In genomic region chr4:130107065-130107443, GRCm38 (mm10) we compare ENCODE assay signal across 7 mouse cellular contexts. TPM values are rescaled to one million over a fixed set of nuclear protein-coding genes. Genes with fewer than 3 reads are reported as not detected.
DNase-seq lines count a peak whose midpoint lies in the region; ATAC-seq lines count a peak whose summit lies in the region.

No protein-coding gene starts in this region.

- WGBS in limb, embryonic 15.5 days: 11% methylated on average over 14 of the region's 14 CpGs
- 11% methylated on average over 14 of the region's 14 CpGs for WGBS in stomach, embryonic 15.5 days

- H3K27me3 ChIP-seq in limb, embryonic 15.5 days: no peaks in the 10 kb centered on the region
- no peaks in the 10 kb centered on the region for H3K27me3 ChIP-seq in stomach, embryonic 15.5 days (replicated peaks)

- peak overlapping the region; percentile 41 for H3K4me2 ChIP-seq in limb, embryonic 15.5 days
- peak overlapping the region; percentile 58 for H3K4me2 ChIP-seq in stomach, embryonic 15.5 days

- no peaks in the 10 kb centered on the region for H3K36me3 ChIP-seq in limb, embryonic 15.5 days
- H3K36me3 ChIP-seq in stomach, embryonic 15.5 days: no peaks in the 10 kb centered on the region

- peaks cover 26% of the 10 kb centered on the region for H3K4me1 ChIP-seq in limb, embryonic 15.5 days
- H3K4me1 ChIP-seq in stomach, embryonic 15.5 days: peaks cover 26% of the 10 kb centered on the region

- DNase-seq in right cerebral cortex, postnatal 14 days: peak; percentile 42
- DNase-seq in right cerebral cortex, adult 18-20 months: no peak
- DNase-seq in B cell, adult 2 months: no peak
- DNase-seq in gastrocnemius, postnatal 10 days: no peak

- peak; percentile 53 for ATAC-seq in erythroid progenitor cell, adult 5-6 weeks (replicated peaks; ENCODE audit: low FRiP score, poor library complexity, severe bottlenecking)
- ATAC-seq in limb, embryonic 15.5 days (ENCODE audit: insufficient number of reproducible peaks, low FRiP score, low TSS enrichment, low read depth): no peak; the same call in 1 of the 2 replicates
- no peak for ATAC-seq in stomach, embryonic 15.5 days (ENCODE audit: insufficient read depth, low FRiP score, low read depth)

- peak overlapping the region; percentile 75 for H3K4me3 ChIP-seq in limb, embryonic 15.5 days
- H3K4me3 ChIP-seq in stomach, embryonic 15.5 days (replicated peaks): peak overlapping the region; percentile 80

- H3K9me3 ChIP-seq in limb, embryonic 15.5 days: no peaks in the 10 kb centered on the region
- no peaks in the 10 kb centered on the region for H3K9me3 ChIP-seq in stomach, embryonic 15.5 days

- H3K9ac ChIP-seq in limb, embryonic 15.5 days: no peak overlapping the region
- H3K9ac ChIP-seq in stomach, embryonic 15.5 days: no peak overlapping the region

- peak overlapping the region; percentile 51; the same call in 1 of the 2 replicates for H3K27ac ChIP-seq in limb, embryonic 15.5 days
- no peak overlapping the region for H3K27ac ChIP-seq in stomach, embryonic 15.5 days

RNA-seq across cellular contexts. Expression of gene Pef1, which starts 4.7 kb away (rescaled TPM):
- total RNA-seq in erythroid progenitor cell, adult 5-6 weeks (2015; ENCODE audit: low replicate concordance): 44.7 and 45.3 TPM in 2 replicates
- total RNA-seq in erythroid progenitor cell, adult 5-6 weeks (2017; ENCODE audit: low replicate concordance): 8.9 and 10.3 TPM in 2 replicates
- 68.1 and 75.1 TPM in 2 replicates for polyA plus RNA-seq in limb, embryonic 15.5 days (2015; fragmentation: Nextera tagmentation; extraction: Ambion mirVana)
- polyA plus RNA-seq in stomach, embryonic 15.5 days (2015; fragmentation: Nextera tagmentation; extraction: Ambion mirVana): 61.0 and 62.4 TPM in 2 replicates
- 10 to 100 TPM; 29.3 to 31.7 TPM for total RNA-seq in gastrocnemius, postnatal 10 days (2021)

RNA-seq across cellular contexts. Expression of gene Hcrtr1, which starts 32.1 kb away (rescaled TPM):
- total RNA-seq in erythroid progenitor cell, adult 5-6 weeks (2015; ENCODE audit: low replicate concordance): not detected in 2 replicates
- not detected in 2 replicates for total RNA-seq in erythroid progenitor cell, adult 5-6 weeks (2017; ENCODE audit: low replicate concordance)
- polyA plus RNA-seq in limb, embryonic 15.5 days (2015; fragmentation: Nextera tagmentation; extraction: Ambion mirVana): 0.10 and 0.12 TPM in 2 replicates
- polyA plus RNA-seq in stomach, embryonic 15.5 days (2015; fragmentation: Nextera tagmentation; extraction: Ambion mirVana): 0.23 and 0.42 TPM in 2 replicates
- total RNA-seq in gastrocnemius, postnatal 10 days (2021): not detected

RNA-seq across cellular contexts. Expression of gene Col16a1, which starts 59.4 kb away (rescaled TPM):
- total RNA-seq in erythroid progenitor cell, adult 5-6 weeks (2015; ENCODE audit: low replicate concordance): 5.8 TPM in 1 of 2 replicates, not detected in the other
- not detected in 2 replicates for total RNA-seq in erythroid progenitor cell, adult 5-6 weeks (2017; ENCODE audit: low replicate concordance)
- polyA plus RNA-seq in limb, embryonic 15.5 days (2015; fragmentation: Nextera tagmentation; extraction: Ambion mirVana): 175 and 199 TPM in 2 replicates
- 91.5 and 93.3 TPM in 2 replicates for polyA plus RNA-seq in stomach, embryonic 15.5 days (2015; fragmentation: Nextera tagmentation; extraction: Ambion mirVana)
- 10 to 100 TPM; 61.7 to 92.4 TPM for total RNA-seq in gastrocnemius, postnatal 10 days (2021)

Comparison
In these comparisons a context has a peak if more than half of its experiments do, and no peak if none do; other contexts are left out.
1. RNA of gene Col16a1, which starts 59.4 kb away (total RNA-seq): 61.7 to 92.4 TPM in gastrocnemius, postnatal 10 days; 5.8 TPM in erythroid progenitor cell, adult 5-6 weeks; every median in the first group is over 4 times any median in the second.